Mouse (Mus musculus) kidney, embryonic 16.5 days (tissue): ENCODE data around the gene Rbfox1. TPM values are rescaled to one million over a fixed set of nuclear protein-coding genes. Genes with fewer than 3 reads are reported as not detected.

Experiments used
- ATAC-seq: fragments of 200-750 bp; cut with Nextera tagmentation; 2 replicates; pipeline ENCODE4 v1.8.0; 2017; ENCODE audit warnings: moderate TSS enrichment; ENCODE audit not compliant: low FRiP score, low TSS enrichment
- H3K27ac ChIP-seq: fragments of 300-500 bp; sonication (generic); 2 replicates; pipeline ENCODE4 v1.5.1; 2014; ENCODE audit warnings: low read length
- H3K27me3 ChIP-seq: fragments of 300-500 bp; sonication (generic); 2 replicates; pipeline ENCODE4 v1.6.1; 2014; ENCODE audit warnings: low read length, control low read depth, mixed read lengths; ENCODE audit not compliant: insufficient read depth
- H3K36me3 ChIP-seq: fragments of 300-500 bp; sonication (generic); 2 replicates; pipeline ENCODE4 v1.6.1; 2014; ENCODE audit warnings: low read length, control low read depth, mixed read lengths; ENCODE audit not compliant: insufficient read depth
- H3K4me1 ChIP-seq: fragments of 300-500 bp; sonication (generic); 2 replicates; pipeline ENCODE4 v1.6.1; 2014; ENCODE audit warnings: low read length, control low read depth, mixed read lengths; ENCODE audit not compliant: insufficient read depth
- H3K4me2 ChIP-seq: fragments of 300-500 bp; sonication (generic); replicated peaks from 2 replicates; pipeline ENCODE4 v1.6.1; 2014; ENCODE audit warnings: low read depth, low read length
- H3K4me3 ChIP-seq: fragments of 300-500 bp; sonication (generic); 2 replicates; pipeline ENCODE4 v1.5.1; 2014; ENCODE audit warnings: mild to moderate bottlenecking, low read length
- H3K9ac ChIP-seq: fragments of 300-500 bp; sonication (generic); replicated peaks from 2 replicates; pipeline ENCODE4 v1.6.1; 2014; ENCODE audit warnings: low read length
- H3K9me3 ChIP-seq: fragments of 300-500 bp; sonication (generic); 2 replicates; pipeline ENCODE4 v1.6.1; 2016; ENCODE audit warnings: low read length, control low read depth
- WGBS: fragments of 180-500 bp; shearing (Covaris S2); extraction: QIAGEN DNeasy Blood & Tissue Kit; methylation state at CpG from one replicate; pipeline ENCODE4 v1.1.7; 2014; 5-methylcytosine and 5-hydroxymethylcytosine counted together
- polyA plus RNA-seq: library from polyadenylated mRNA; unstranded; fragments of >200 nt; fragmentation: Nextera tagmentation; extraction: Ambion mirVana; gene quantifications from 2 replicates; pipeline ENCODE4 v1.2.1, GENCODE M21; 2015

Gene Rbfox1
- polyA plus RNA-seq, 1 experiment from 2014 or later: 5.4 TPM

DNA sequence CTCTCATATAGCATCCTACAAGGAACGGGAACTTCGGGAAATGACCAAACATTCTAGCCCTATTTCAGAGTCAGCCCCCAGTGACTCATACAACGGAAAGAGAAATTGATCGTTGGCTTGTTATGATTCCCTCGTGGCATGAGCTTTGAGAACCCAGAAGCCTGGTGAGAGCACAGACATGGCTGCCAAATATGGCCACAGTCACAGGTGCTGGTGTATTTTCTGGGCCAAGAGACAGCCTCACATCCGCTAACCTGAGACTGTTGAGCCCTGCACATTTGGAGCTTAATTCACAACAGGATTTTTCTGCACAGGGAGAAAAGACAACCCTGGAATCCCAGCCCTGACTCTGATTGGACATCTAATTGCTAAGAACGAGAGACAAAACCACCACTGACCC, 1132.2 kb downstream of the Rbfox1 start:
- WGBS: 89% methylated on average over 7 of the region's 7 CpGs
- H3K36me3 ChIP-seq: no peaks in the 10 kb centered on the region
- H3K27ac ChIP-seq: no peak overlapping the region
- no peaks in the 10 kb centered on the region for H3K27me3 ChIP-seq
- no peaks in the 10 kb centered on the region for H3K9me3 ChIP-seq
- no peaks in the 10 kb centered on the region for H3K4me1 ChIP-seq
- no peak for ATAC-seq
- no peak overlapping the region for H3K4me3 ChIP-seq
- no peak overlapping the region for H3K4me2 ChIP-seq
- no peak overlapping the region for H3K9ac ChIP-seq

GRCm38 (mm10) chr16:7034231-7034630, 1149.1 kb downstream of the Rbfox1 start:
- Histone ChIP-seq H3K9ac (no peak overlapping the region), H3K27ac (no peak overlapping the region), H3K36me3 (no peaks in the 10 kb centered on the region), H3K27me3 (peaks cover 11% of the 10 kb centered on the region), H3K9me3 (no peaks in the 10 kb centered on the region), H3K4me2 (no peak overlapping the region), H3K4me1 (peaks cover 7% of the 10 kb centered on the region), H3K4me3 (no peak overlapping the region)
- ATAC-seq: no peak
- 82% methylated on average over 5 of the region's 5 CpGs for WGBS

DNA sequence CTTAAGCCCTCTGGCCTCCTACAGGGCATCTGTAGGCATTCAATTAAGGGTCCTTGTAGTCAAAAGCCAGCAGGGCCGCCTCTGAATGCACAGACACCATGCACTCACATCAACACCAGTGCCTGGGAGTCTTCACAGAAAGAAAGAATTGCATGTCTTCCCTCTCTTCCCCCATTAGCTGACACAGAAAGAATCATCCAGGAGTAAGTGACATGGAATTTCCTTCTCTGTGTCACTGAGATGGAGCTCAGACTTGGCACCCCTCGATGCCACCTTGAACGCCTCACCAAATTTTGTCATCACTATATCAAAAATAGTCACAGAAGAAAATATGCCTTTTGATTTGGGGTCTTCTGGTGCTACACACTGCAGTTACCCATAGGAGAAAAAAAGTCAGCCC, 1151.4 kb downstream of the Rbfox1 start:
- H3K4me1 ChIP-seq: peaks cover 12% of the 10 kb centered on the region
- 83% methylated on average over 3 of the region's 3 CpGs for WGBS
- H3K36me3 ChIP-seq: no peaks in the 10 kb centered on the region
- no peak overlapping the region for H3K4me2 ChIP-seq
- no peak overlapping the region for H3K27ac ChIP-seq
- peaks cover 21% of the 10 kb centered on the region for H3K27me3 ChIP-seq
- no peak overlapping the region for H3K4me3 ChIP-seq
- no peaks in the 10 kb centered on the region for H3K9me3 ChIP-seq
- H3K9ac ChIP-seq: no peak overlapping the region
- no peak for ATAC-seq

DNA sequence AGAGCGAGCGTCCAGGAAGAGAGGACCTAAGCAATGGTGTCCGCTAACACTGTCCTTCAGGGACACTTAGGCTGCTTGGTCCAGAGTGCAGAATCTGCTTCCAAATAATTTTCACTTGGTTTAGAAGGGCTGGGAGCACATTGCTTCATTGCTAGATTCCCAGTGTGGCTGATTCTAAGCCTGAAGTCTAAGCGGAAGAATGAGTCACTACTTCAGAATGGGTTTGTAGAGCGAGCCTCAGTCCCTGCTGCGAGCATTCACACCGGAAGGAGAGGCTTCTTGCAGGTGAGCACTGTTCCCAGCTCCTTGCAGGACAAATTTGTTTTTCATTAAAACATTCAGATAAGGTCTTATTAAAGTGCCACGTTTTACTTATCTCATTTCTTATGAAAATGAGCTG, 1151.8 kb downstream of the Rbfox1 start:
- WGBS: 72% methylated on average over 8 of the region's 8 CpGs

GRCm38 (mm10) chr16:7038639-7039260, 1153.6 kb downstream of the Rbfox1 start:
- peaks cover 12% of the 10 kb centered on the region for H3K4me1 ChIP-seq
- H3K4me3 ChIP-seq: peak overlapping the region; percentile 42
- H3K9me3 ChIP-seq: no peaks in the 10 kb centered on the region
- H3K27ac ChIP-seq: no peak overlapping the region
- under 1% methylated on average over 18 of the region's 18 CpGs for WGBS
- H3K4me2 ChIP-seq: peak overlapping the region; percentile 57
- H3K36me3 ChIP-seq: no peaks in the 10 kb centered on the region
- H3K27me3 ChIP-seq: peaks cover 21% of the 10 kb centered on the region
- H3K9ac ChIP-seq: peak overlapping the region; percentile 48; the same call in 1 of the 2 replicates
- no peak for ATAC-seq

More for the DNA sequence above, 1151.8 kb downstream of the Rbfox1 start:
- H3K9ac ChIP-seq: no peak overlapping the region
- H3K4me3 ChIP-seq: no peak overlapping the region
- no peak overlapping the region for H3K27ac ChIP-seq
- peaks cover 12% of the 10 kb centered on the region for H3K4me1 ChIP-seq
- no peak for ATAC-seq
- no peak overlapping the region for H3K4me2 ChIP-seq
- H3K9me3 ChIP-seq: no peaks in the 10 kb centered on the region
- H3K36me3 ChIP-seq: no peaks in the 10 kb centered on the region
- H3K27me3 ChIP-seq: peaks cover 21% of the 10 kb centered on the region

DNA sequence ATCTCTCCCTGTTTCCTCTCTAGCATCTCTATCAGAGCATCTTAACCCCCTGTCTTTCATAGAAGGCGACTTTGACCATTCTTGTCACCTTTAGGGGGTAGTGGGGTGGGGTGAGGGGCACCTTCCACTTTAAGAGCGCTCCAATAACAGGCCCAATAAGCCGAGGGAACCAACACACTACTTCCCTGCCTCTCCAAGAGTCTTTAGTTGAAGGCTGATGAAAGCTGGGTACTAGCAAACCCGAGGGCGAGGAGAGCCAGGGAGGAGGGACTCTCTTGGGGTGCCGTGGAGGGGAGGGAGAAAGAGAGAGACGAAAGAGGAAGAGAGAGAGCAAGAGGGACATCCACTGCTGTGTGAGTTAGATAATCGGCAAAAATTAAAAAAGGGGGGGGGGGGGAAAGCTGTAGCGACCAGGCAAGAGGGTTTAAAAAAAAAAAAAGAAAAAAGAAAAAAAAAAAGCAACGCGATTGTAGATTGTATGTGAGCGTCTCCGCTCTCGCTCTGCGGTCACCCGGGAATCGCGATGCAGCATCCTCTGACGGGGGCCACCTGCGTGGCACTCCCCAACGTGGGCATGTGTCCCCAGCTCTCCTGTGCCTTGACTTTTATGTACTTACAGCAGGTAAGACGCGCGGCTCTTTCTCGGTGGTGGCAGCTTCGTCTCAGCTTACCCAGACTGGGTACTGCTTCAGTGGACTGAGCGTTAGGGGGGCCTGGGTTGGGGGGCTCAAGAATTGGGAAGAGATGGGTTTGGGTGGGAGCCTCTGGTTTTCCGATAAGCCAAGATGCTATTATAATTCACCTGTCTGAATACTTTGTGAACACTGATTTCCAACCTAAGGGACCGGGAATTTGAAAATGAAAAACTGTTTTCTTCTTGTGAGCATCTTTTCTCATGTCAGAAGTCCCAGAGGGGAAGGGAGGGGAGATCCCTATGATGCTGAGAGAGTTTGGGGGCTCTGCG, 1154.5 kb downstream of the Rbfox1 start:
- peak overlapping the region; percentile 57 for H3K4me2 ChIP-seq
- 0 out of 2 replicates have a peak overlapping the region, but pooled peaks have one; percentile 11 for H3K9ac ChIP-seq
- peak overlapping the region; percentile 42 for H3K4me3 ChIP-seq
- peaks cover 12% of the 10 kb centered on the region for H3K4me1 ChIP-seq
- H3K9me3 ChIP-seq: no peaks in the 10 kb centered on the region
- WGBS: 3% methylated on average over 29 of the region's 30 CpGs
- H3K36me3 ChIP-seq: no peaks in the 10 kb centered on the region
- peaks cover 21% of the 10 kb centered on the region for H3K27me3 ChIP-seq
- no peak overlapping the region for H3K27ac ChIP-seq
- no peak for ATAC-seq

DNA sequence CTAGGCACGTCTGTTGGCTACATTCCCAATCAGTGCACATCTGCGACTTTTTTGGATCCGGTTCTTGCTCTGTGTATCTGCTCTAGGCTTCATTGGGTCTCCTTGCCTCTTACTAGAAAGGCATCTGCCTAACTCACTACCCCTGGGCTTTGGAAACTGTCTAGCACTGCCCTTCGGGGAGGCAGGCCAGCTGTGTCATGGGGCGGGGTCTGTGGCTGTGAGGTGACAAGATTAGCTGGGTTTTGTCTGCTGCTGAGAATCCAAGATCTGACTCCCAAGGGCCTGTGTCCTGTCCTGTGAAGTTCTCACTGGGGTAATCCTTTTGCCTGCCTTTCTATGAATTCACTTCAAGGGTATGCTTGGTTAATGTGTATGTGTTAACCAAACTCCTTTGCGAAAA, 1155.5 kb downstream of the Rbfox1 start:
- H3K36me3 ChIP-seq: no peaks in the 10 kb centered on the region
- 25% methylated on average over 6 of the region's 6 CpGs for WGBS
- no peaks in the 10 kb centered on the region for H3K9me3 ChIP-seq
- peaks cover 12% of the 10 kb centered on the region for H3K4me1 ChIP-seq
- peaks cover 21% of the 10 kb centered on the region for H3K27me3 ChIP-seq
- H3K4me2 ChIP-seq: no peak overlapping the region
- H3K4me3 ChIP-seq: no peak overlapping the region
- H3K27ac ChIP-seq: no peak overlapping the region
- no peak for ATAC-seq
- no peak overlapping the region for H3K9ac ChIP-seq

DNA sequence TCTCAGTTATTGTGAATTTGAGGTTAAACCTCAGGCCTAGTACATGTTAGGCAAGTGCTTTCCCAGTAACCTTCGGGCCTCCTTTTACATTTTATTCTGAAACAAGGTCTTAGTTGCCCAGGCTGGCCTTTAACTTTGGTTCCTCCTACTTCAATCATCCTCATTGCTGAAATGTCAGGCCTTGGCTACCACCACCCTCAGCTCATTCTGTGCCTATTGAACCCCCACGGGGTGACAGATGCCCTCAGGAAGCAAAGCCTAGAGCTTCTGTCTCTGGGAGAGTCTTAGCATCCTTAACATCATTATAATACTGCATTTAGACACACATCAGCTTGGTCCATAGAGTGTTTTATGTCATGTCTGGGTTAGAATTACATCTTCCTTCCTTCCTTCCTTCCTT, 1162.3 kb downstream of the Rbfox1 start:
- Histone ChIP-seq H3K4me1 (peaks cover 16% of the 10 kb centered on the region), H3K27ac (no peak overlapping the region), H3K4me2 (no peak overlapping the region), H3K36me3 (no peaks in the 10 kb centered on the region), H3K9ac (no peak overlapping the region), H3K27me3 (no peaks in the 10 kb centered on the region), H3K9me3 (no peaks in the 10 kb centered on the region), H3K4me3 (no peak overlapping the region)
- 73% methylated on average over 2 of the region's 2 CpGs for WGBS
- no peak for ATAC-seq

DNA sequence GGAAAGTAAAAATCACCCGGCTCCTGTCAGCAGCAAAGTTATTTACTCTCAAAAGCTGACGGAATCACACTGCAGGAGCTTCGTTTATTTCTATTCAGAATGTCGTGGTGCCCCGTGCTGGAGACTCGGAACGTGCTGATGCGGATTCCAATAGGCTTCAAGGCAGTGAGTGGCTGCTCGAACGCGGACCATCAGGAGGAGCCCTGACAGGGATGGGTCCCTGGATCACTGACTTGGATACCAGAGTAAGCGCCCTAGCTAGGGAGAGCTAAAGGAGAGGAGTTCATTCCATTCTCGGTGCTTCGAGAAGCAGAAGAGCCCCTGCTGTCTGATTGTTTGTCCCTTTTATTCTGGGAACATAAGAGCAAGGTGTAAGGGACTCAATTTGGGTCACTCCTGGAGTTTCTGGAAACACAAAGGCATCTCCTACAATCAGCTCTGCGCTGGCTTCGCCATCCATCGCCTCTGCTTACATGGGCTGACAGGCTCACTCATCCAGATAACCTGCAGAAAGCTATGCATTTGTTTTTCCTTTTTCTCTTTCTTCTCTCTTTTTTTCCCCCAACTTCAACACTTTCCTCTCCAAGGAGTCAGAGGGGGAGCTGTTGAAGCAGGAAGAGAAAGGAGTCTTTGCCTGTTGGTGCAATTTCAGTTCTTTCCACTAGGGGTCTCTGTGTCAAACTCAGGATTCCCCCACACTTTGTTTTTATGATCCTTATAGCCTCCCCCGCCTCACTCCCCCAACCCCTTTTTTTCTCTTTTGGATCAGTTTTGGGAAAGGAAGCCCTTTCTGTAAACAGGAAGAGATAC, 1164.2 kb downstream of the Rbfox1 start:
- 21% methylated on average over 18 of the region's 18 CpGs for WGBS
- Histone ChIP-seq H3K4me1 (peaks cover 16% of the 10 kb centered on the region), H3K36me3 (no peaks in the 10 kb centered on the region), H3K4me3 (no peak overlapping the region), H3K9ac (peak overlapping the region; percentile 34; the same call in 1 of the 2 replicates), H3K9me3 (no peaks in the 10 kb centered on the region), H3K27ac (no peak overlapping the region), H3K27me3 (no peaks in the 10 kb centered on the region), H3K4me2 (peak overlapping the region; percentile 45)
- 0 out of 2 replicates have a peak, but pooled peaks have one; percentile 33 for ATAC-seq
